Mouse (Mus musculus): ENCODE measurements around the gene Vangl2.

- TF ChIP-seq POLR2A (IDR thresholded peaks at IDR 0.05; ENCODE audit: insufficient read depth, low read depth, low read length) (no peak), CTCF (IDR thresholded peaks at IDR 0.05; ENCODE audit: insufficient read depth, low read depth, low read length) (no peak)
Observed at GRCm38 (mm10) chr1:171983372-171984001, 44.8 kb downstream of the Vangl2 start.

Measured in olfactory bulb, adult 2 months (tissue).